Mouse (Mus musculus) MEL (cell line): ENCODE results near the gene Rit1. TPM values are rescaled to one million over a fixed set of nuclear protein-coding genes. Genes with fewer than 3 reads are reported as not detected.
"Not testable (repeated sequence)": the region's sequence is repeated elsewhere in the genome, so short reads cannot be mapped to it uniquely, and the experiment has no call there.

ENCODE experiments used
- DNase-seq: peaks from one replicate; pipeline ENCODE4 v3.0.0; 2011; ENCODE audit warnings: low read depth, low spot score
- H3K27ac ChIP-seq: 2 replicates; pipeline ENCODE4 v1.5.1; 2012; ENCODE audit warnings: low read depth, mild to moderate bottlenecking, control low read depth, low read length, moderate library complexity; ENCODE audit not compliant: control insufficient read depth
- H3K27me3 ChIP-seq, 2 experiments: fragments of 150-350 bp in 1 of 2; sonication (generic) in 1 of 2; 2 replicates each; pipeline ENCODE4 v1.6.1; 2012; ENCODE audit warnings: low read length in 2 of 2, mild to moderate bottlenecking in 2 of 2, improper control_type of control experiment in 1 of 2, moderate library complexity in 1 of 2; ENCODE audit not compliant: insufficient read depth in 2 of 2, control insufficient read depth in 1 of 2
- H3K36me3 ChIP-seq, 2 experiments: 2 replicates each; pipeline ENCODE4 v1.6.1; 2012 to 2014; ENCODE audit warnings: low read length in 2 of 2, improper control_type of control experiment in 1 of 2, inconsistent platforms in 1 of 2, mild to moderate bottlenecking in 1 of 2; ENCODE audit not compliant: insufficient read depth in 2 of 2, control insufficient read depth in 1 of 2
- H3K4me1 ChIP-seq, 2 experiments: fragments of 150-350 bp in 1 of 2; sonication (generic) in 1 of 2; 2 replicates each; pipeline ENCODE4 v1.6.1; 2012; ENCODE audit warnings: low read length in 2 of 2, improper control_type of control experiment in 1 of 2, mild to moderate bottlenecking in 1 of 2; ENCODE audit not compliant: insufficient read depth in 2 of 2, control insufficient read depth in 1 of 2
- H3K4me3 ChIP-seq, 2 experiments: fragments of 150-350 bp in 1 of 2; sonication (generic) in 1 of 2; 2 replicates each; pipeline ENCODE4 v1.5.1; 2012; ENCODE audit warnings: low read depth in 2 of 2, low read length in 2 of 2, mild to moderate bottlenecking in 2 of 2, moderate library complexity in 2 of 2, control low read depth in 1 of 2, improper control_type of control experiment in 1 of 2; ENCODE audit not compliant: control insufficient read depth in 1 of 2, insufficient read depth in 1 of 2
- H3K79me2 ChIP-seq: 2 replicates; pipeline ENCODE4 v1.6.1; 2012; ENCODE audit warnings: mild to moderate bottlenecking, low read length, moderate library complexity; ENCODE audit not compliant: control insufficient read depth, poor library complexity, insufficient read depth
- H3K9ac ChIP-seq: 2 replicates; pipeline ENCODE4 v1.6.1; 2012; ENCODE audit warnings: low read depth, mild to moderate bottlenecking, control low read depth, low read length, moderate library complexity; ENCODE audit not compliant: control insufficient read depth, poor library complexity, severe bottlenecking
- H3K9me3 ChIP-seq: fragments of 150-350 bp; sonication (generic); replicated peaks from 2 replicates; pipeline ENCODE4 v1.6.1; 2012; ENCODE audit warnings: mild to moderate bottlenecking, low read length, improper control_type of control experiment, moderate library complexity; ENCODE audit not compliant: insufficient read depth
- CHD1 ChIP-seq: IDR thresholded peaks from 2 replicates; pipeline ENCODE4 v1.6.1; 2012; ENCODE audit warnings: low read depth, mild to moderate bottlenecking, inconsistent platforms, low read length, improper control_type of control experiment
- ELF1 ChIP-seq: IDR thresholded peaks from 2 replicates; pipeline ENCODE4 v1.6.1; 2014; ENCODE audit warnings: low read depth, mild to moderate bottlenecking, inconsistent platforms, low read length, improper control_type of control experiment, moderate library complexity
- HCFC1 ChIP-seq: IDR thresholded peaks from 2 replicates; pipeline ENCODE4 v1.6.1; 2012; ENCODE audit warnings: low read depth, mild to moderate bottlenecking, inconsistent platforms, low read length, improper control_type of control experiment, moderate library complexity
- MXI1 ChIP-seq: IDR thresholded peaks from 2 replicates; pipeline ENCODE4 v1.6.1; 2011; ENCODE audit warnings: mild to moderate bottlenecking, low read depth, low read length, improper control_type of control experiment
- NELFE ChIP-seq: IDR thresholded peaks from 2 replicates; pipeline ENCODE4 v1.6.1; 2011; ENCODE audit warnings: low read depth, low read length, improper control_type of control experiment
- NRF1 ChIP-seq: IDR thresholded peaks from 2 replicates; pipeline ENCODE4 v1.6.1; 2014; ENCODE audit warnings: low read depth, mild to moderate bottlenecking, inconsistent platforms, low read length, improper control_type of control experiment, moderate library complexity; ENCODE audit not compliant: poor library complexity, insufficient read depth, severe bottlenecking
- POLR2A ChIP-seq, 2 experiments: IDR thresholded peaks; 2 replicates each; pipeline ENCODE4 v1.6.1; 2011 to 2012; ENCODE audit warnings: low read length in 2 of 2, mild to moderate bottlenecking in 2 of 2, control low read depth in 1 of 2, improper control_type of control experiment in 1 of 2, low read depth in 1 of 2, moderate library complexity in 1 of 2; ENCODE audit not compliant: control insufficient read depth in 1 of 2, insufficient read depth in 1 of 2, poor library complexity in 1 of 2
- POLR2AphosphoS2 ChIP-seq: IDR thresholded peaks from 2 replicates; pipeline ENCODE4 v1.6.1; 2011; ENCODE audit warnings: low read length, improper control_type of control experiment
- SIN3A ChIP-seq: IDR thresholded peaks from 2 replicates; pipeline ENCODE4 v1.6.1; 2012; ENCODE audit warnings: low read length, improper control_type of control experiment, inconsistent platforms
- TBP ChIP-seq: IDR thresholded peaks from 2 replicates; pipeline ENCODE4 v1.8.0; 2011; ENCODE audit warnings: low read depth, low read length, improper control_type of control experiment
- ZMIZ1 ChIP-seq: IDR thresholded peaks from 2 replicates; pipeline ENCODE4 v1.6.1; 2012; ENCODE audit warnings: low read depth, mild to moderate bottlenecking, inconsistent platforms, low read length, improper control_type of control experiment, moderate library complexity
- polyA plus RNA-seq, 2 experiments: library from polyadenylated mRNA; stranded (reverse) in 1 of 2; unstranded in 1 of 2; fragments of >175 nt in 1 of 2; fragments of >200 nt in 1 of 2; gene quantifications; 2 replicates each; pipeline versions ENCODE4 v1.2.1 to v1.2.4; 2012; ENCODE audit warnings: low replicate concordance in 2 of 2, low read depth in 1 of 2; ENCODE audit not compliant: insufficient read length in 2 of 2, insufficient read depth in 1 of 2, missing spikeins in 1 of 2
- total RNA-seq: library from RNA; depleted of rRNA; stranded (reverse); fragments of 300-350 nt; gene quantifications from 2 replicates; pipeline ENCODE4 v1.2.3, GENCODE M21; 2012; rRNA removed

Rit1 gene
- total and polyA plus RNA-seq, 3 experiments = 28.7 to 34.1 TPM; not detected in 1

DNA sequence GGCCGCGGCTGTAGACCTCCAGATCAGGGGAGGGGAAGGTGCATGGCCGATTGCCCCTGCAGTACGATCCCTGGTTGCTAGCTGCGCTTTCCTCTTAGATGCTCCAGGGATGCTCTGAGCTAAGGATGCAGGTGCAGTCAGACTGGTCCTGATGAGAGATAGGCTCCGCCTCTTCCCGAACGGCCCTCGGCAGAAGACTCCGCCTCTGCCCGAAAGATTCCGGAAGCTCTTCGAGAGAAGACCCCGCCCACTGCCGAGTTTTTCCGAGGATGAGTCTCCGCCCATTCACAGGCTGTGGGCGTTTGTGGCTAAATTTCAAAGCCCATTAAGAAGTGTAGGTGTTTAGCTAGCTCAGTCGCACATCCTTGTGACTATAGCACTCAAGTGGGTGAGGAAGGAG lies 55.8 kb downstream of the Rit1 start:
- peak; percentile 91 for DNase-seq
- H3K27me3 ChIP-seq, H3K9me3 ChIP-seq, H3K4me1 ChIP-seq, H3K36me3 ChIP-seq, H3K79me2 ChIP-seq: not testable (repeated sequence)
- H3K9ac ChIP-seq = peak overlapping the region; percentile 35; the same call in 1 of the 2 replicates
- H3K4me3 ChIP-seq = peak overlapping the region; percentile 16 to 18; a peak in 2 of 4 replicates
- TF ChIP-seq SIN3A = 0 out of 2 replicates have a peak, but pooled peaks have one; percentile 9
- peak; percentile 62 for TF ChIP-seq ELF1
- TF ChIP-seq, all 39 proteins: peak for 2; not testable (repeated sequence) for 37
- not testable (repeated sequence) for H3K27ac ChIP-seq

- not testable (repeated sequence) for H3K27ac ChIP-seq, H3K36me3 ChIP-seq, H3K4me1 ChIP-seq, H3K27me3 ChIP-seq, H3K79me2 ChIP-seq, H3K9me3 ChIP-seq
- peak; percentile 42 for DNase-seq
- Histone ChIP-seq H3K4me3 (peak overlapping the region; percentile 26 to 67), H3K9ac (peak overlapping the region; percentile 23; the same call in 1 of the 2 replicates)
- TF ChIP-seq MXI1 = 0 out of 2 replicates have a peak, but pooled peaks have one; percentile 19
These were observed 56.5 kb downstream of the Rit1 start for GRCm38 (mm10) chr3:88773163-88773562.

DNA sequence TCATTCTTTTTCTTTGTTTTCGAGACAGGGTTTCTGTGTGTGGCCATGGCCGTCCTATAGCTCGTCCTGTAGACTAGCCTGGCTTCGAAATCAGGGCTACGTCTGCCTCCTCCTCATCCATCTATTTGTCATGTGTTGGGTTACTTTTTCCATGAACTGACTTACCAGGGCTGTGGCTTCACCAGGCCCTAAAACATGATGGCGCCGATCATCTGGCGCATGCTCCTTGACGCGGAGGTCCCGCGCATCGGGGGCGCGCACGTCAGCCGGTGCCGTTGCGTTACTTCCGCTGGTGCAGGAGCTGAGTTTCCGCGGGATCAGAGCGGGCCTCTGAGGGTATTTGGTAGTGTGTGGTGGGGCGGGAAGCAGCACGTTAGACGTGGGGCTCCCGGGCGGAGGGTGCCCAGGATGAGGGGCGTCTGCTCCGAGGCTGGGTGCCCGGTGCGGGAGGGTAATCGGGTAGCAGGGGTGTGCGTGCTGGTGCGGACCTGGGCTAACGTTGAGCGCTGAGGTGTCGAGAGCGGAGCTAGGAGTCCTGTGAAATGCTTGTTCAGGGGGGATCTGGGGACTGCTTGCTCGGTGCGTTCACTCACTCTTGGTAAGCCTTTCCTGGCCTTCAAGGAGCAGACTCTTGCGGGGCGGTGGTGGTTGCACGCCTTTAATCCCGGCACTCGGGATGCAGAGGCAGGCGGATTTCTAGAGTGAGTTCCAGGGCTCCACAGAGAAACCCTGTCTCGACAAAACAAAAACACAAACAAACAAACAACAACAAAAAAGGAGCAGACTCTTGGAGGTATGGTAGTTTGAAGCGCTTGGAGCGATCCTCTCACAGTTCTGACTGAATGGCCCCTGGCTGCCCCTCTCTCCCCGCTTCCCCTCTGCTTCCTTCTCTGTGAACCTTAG lies 58.6 kb downstream of the Rit1 start, which contains the start of gene Syt11:
Gene Syt11, minus strand, starts transcription at position 226 of the 903 bp plus-strand sequence.
- Histone ChIP-seq H3K27ac (peak within 1 kb of the TSS; percentile 89), H3K9ac (peak within 1 kb of the TSS; percentile 77), H3K4me3 (peak within 1 kb of the TSS; percentile 73 to 90)
- not testable (repeated sequence) for H3K27me3 ChIP-seq, H3K9me3 ChIP-seq, H3K36me3 ChIP-seq, H3K79me2 ChIP-seq, H3K4me1 ChIP-seq
- TF ChIP-seq MXI1 (0 out of 2 replicates have a peak, but pooled peaks have one; percentile 46), POLR2A (IDR thresholded peaks at IDR 0.05; ENCODE audit: control insufficient read depth in 1 of 2, insufficient read depth in 1 of 2, low read depth in 1 of 2, low read length in 2 of 2, poor library complexity in 1 of 2) (peak; percentile 51 to 71; a peak in 3 of 4 replicates), SIN3A (peak; percentile 60; the same call in 1 of the 2 replicates), CHD1 (0 out of 2 replicates have a peak, but pooled peaks have one; percentile 60), TBP (0 out of 2 replicates have a peak, but pooled peaks have one; percentile 39), POLR2AphosphoS2 (peak; percentile 67; the same call in 1 of the 2 replicates), NELFE (peak; percentile 68), ZMIZ1 (peak; percentile 65), NRF1 (peak; percentile 56; the same call in 1 of the 2 replicates), ELF1 (0 out of 2 replicates have a peak, but pooled peaks have one; percentile 19), HCFC1 (peak; percentile 74)
- peak; percentile 61 for DNase-seq

Other genes starting within 250 kb of the Rit1 start
- gene Lmna, start 206.9 kb upstream of the Rit1 start, total RNA-seq = 388 and 394 TPM in 2 replicates
- gene Lmna, start 206.9 kb upstream of the Rit1 start, polyA plus RNA-seq = 100 to 1,000 TPM; 128 to 302 TPM
- gene Mex3a, start 184.4 kb upstream of the Rit1 start, total RNA-seq = 4.3 and 5.5 TPM in 2 replicates
- 10 to 100 TPM in 1 of 2 experiments, not detected in 1; 10.1 TPM for gene Mex3a, start 184.4 kb upstream of the Rit1 start, polyA plus RNA-seq
- 0.75 and 0.96 TPM in 2 replicates for gene Rab25, start 168.5 kb upstream of the Rit1 start, total RNA-seq
- gene Rab25, start 168.5 kb upstream of the Rit1 start, polyA plus RNA-seq = 1 to 10 TPM in 1 of 2 experiments, not detected in 1; 1.9 TPM
- 125 and 127 TPM in 2 replicates for gene Lamtor2, start 163.8 kb upstream of the Rit1 start, total RNA-seq
- gene Lamtor2, start 163.8 kb upstream of the Rit1 start, polyA plus RNA-seq = 100 to 1,000 TPM in 1 of 2 experiments, not detected in 1; 188 TPM
- 73.0 and 83.0 TPM in 2 replicates for gene Ubqln4, start 163.1 kb upstream of the Rit1 start, total RNA-seq
- gene Ubqln4, start 163.1 kb upstream of the Rit1 start, polyA plus RNA-seq = 100 to 1,000 TPM in 1 of 2 experiments, 10 to 100 TPM in 1; 43.6 to 171 TPM
- gene Ssr2, start 141.0 kb upstream of the Rit1 start, total RNA-seq = 500 and 594 TPM in 2 replicates
- 100 to 1,000 TPM; 176 to 706 TPM for gene Ssr2, start 141.0 kb upstream of the Rit1 start, polyA plus RNA-seq
- 113 and 131 TPM in 2 replicates for gene Arhgef2, start 110.9 kb upstream of the Rit1 start, total RNA-seq
- gene Arhgef2, start 110.9 kb upstream of the Rit1 start, polyA plus RNA-seq = 100 to 1,000 TPM in 1 of 2 experiments, not detected in 1; 183 TPM
- gene Rxfp4, start 63.7 kb upstream of the Rit1 start, total RNA-seq = 0.08 TPM in 1 of 2 replicates, not detected in the other
- gene Rxfp4, start 63.7 kb upstream of the Rit1 start, polyA plus RNA-seq = under 1 TPM in 1 of 2 experiments, not detected in 1; 0.06 TPM
- gene Khdc4, start 31.0 kb upstream of the Rit1 start, total RNA-seq = 43.4 and 47.4 TPM in 2 replicates
- gene Khdc4, start 31.0 kb upstream of the Rit1 start, polyA plus RNA-seq = 10 to 100 TPM in 1 of 2 experiments, not detected in 1; 71.0 TPM
- 0.19 and 0.56 TPM in 2 replicates for gene Syt11, start 58.3 kb downstream of the Rit1 start, total RNA-seq
- gene Syt11, start 58.3 kb downstream of the Rit1 start, polyA plus RNA-seq = 1 to 10 TPM in 1 of 2 experiments, not detected in 1; 1.4 TPM
- 34.3 and 35.0 TPM in 2 replicates for gene Gon4l, start 118.4 kb downstream of the Rit1 start, total RNA-seq
- 10 to 100 TPM; 33.8 to 52.2 TPM for gene Gon4l, start 118.4 kb downstream of the Rit1 start, polyA plus RNA-seq
- 70.6 and 82.6 TPM in 2 replicates for gene Msto1, start 197.2 kb downstream of the Rit1 start, total RNA-seq
- gene Msto1, start 197.2 kb downstream of the Rit1 start, polyA plus RNA-seq = 100 to 1,000 TPM in 1 of 2 experiments, not detected in 1; 101 TPM
- gene Ash1l, start 233.8 kb downstream of the Rit1 start, total RNA-seq = 9.6 and 10.3 TPM in 2 replicates
- gene Ash1l, start 233.8 kb downstream of the Rit1 start, polyA plus RNA-seq = 10 to 100 TPM; 12.8 to 22.2 TPM
- gene Dap3, start 234.3 kb downstream of the Rit1 start, total RNA-seq = 192 and 247 TPM in 2 replicates
- gene Dap3, start 234.3 kb downstream of the Rit1 start, polyA plus RNA-seq = 100 to 1,000 TPM in 1 of 2 experiments, not detected in 1; 293 TPM